Mouse (Mus musculus) stomach, postnatal 0 days (tissue): Measurements from ENCODE around the gene Tatdn2. TPM values are rescaled to one million over a fixed set of nuclear protein-coding genes. Genes with fewer than 3 reads are reported as not detected.

ENCODE experiments used
- ATAC-seq: fragments of 200-750 bp; cut with Nextera tagmentation; 2 replicates; pipeline ENCODE4 v1.8.0; 2017; ENCODE audit not compliant: low FRiP score, low TSS enrichment
- DNase-seq: peaks from one replicate; pipeline ENCODE4 v3.0.0-alpha.2; 2016; ENCODE audit warnings: low spot score
- H3K27ac ChIP-seq: fragments of 300-500 bp; sonication (generic); replicated peaks from 2 replicates; pipeline ENCODE4 v1.5.1; 2014; ENCODE audit warnings: mild to moderate bottlenecking, control low read depth
- H3K27me3 ChIP-seq: fragments of 300-500 bp; sonication (generic); 2 replicates; pipeline ENCODE4 v1.6.1; 2014; ENCODE audit warnings: low read length; ENCODE audit not compliant: control insufficient read depth, insufficient read depth
- H3K36me3 ChIP-seq: fragments of 300-500 bp; sonication (generic); 2 replicates; pipeline ENCODE4 v1.6.1; 2014; ENCODE audit warnings: low read length, mixed read lengths; ENCODE audit not compliant: control insufficient read depth, insufficient read depth
- H3K4me1 ChIP-seq: fragments of 300-500 bp; sonication (generic); replicated peaks from 2 replicates; pipeline ENCODE4 v1.6.1; 2014; ENCODE audit warnings: antibody characterized with exemption; ENCODE audit not compliant: control insufficient read depth, insufficient read depth
- H3K4me2 ChIP-seq: fragments of 300-500 bp; sonication (generic); replicated peaks from 2 replicates; pipeline ENCODE4 v1.6.1; 2014; ENCODE audit warnings: low read depth, mild to moderate bottlenecking, control low read depth, moderate library complexity
- H3K4me3 ChIP-seq: fragments of 300-500 bp; sonication (generic); 2 replicates; pipeline ENCODE4 v1.5.1; 2014; ENCODE audit warnings: low read depth, low read length, control low read depth
- H3K9ac ChIP-seq: fragments of 300-500 bp; sonication (generic); 2 replicates; pipeline ENCODE4 v1.6.1; 2014; ENCODE audit warnings: mild to moderate bottlenecking, low read length, control low read depth, mixed read lengths
- H3K9me3 ChIP-seq: fragments of 300-500 bp; sonication (generic); 2 replicates; pipeline ENCODE4 v1.6.1; 2016; ENCODE audit warnings: low read length; ENCODE audit not compliant: control insufficient read depth
- CTCF ChIP-seq: IDR thresholded peaks from 2 replicates; pipeline ENCODE4 v1.5.1; 2016; ENCODE audit warnings: antibody characterized with exemption, low read depth, mild to moderate bottlenecking, moderate library complexity
- EP300 ChIP-seq: optimal IDR thresholded peaks from 2 replicates; pipeline ENCODE3; 2016; ENCODE audit warnings: antibody characterized with exemption
- WGBS: fragments of 180-500 bp; shearing (Covaris S2); extraction: QIAGEN DNeasy Blood & Tissue Kit; methylation state at CpG from one replicate; pipeline ENCODE4 v1.1.7; 2014; 5-methylcytosine and 5-hydroxymethylcytosine counted together
- polyA plus RNA-seq: library from polyadenylated mRNA; unstranded; fragments of >200 nt; fragmentation: Nextera tagmentation; extraction: Ambion mirVana; gene quantifications from 2 replicates; pipeline ENCODE4 v1.2.1, GENCODE M21; 2015

Tatdn2 gene
- polyA plus RNA-seq, 1 experiment from 2014 or later = 0.73 TPM

DNA sequence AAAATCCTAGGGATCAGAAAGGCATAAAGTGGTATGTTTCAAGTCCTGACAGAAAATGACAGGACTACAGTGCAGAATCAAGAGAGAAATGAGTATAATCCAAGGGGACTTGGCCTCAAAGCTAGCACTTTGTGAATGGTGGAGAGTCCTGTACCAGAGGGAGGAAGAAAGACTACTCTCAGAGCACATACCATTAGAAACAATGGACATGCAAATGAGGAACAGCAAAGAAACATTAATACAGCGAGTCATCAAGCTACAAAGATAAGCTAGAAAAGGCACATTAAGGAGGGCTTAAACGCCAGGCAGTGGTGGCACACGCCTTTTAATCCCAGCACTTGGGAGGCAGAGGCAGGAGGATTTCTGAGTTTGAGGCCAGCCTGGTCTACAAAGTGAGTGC lies 34.4 kb downstream of the Tatdn2 start:
- Histone ChIP-seq H3K4me1 (no peaks in the 10 kb centered on the region), H3K9ac (no peak overlapping the region), H3K36me3 (peaks cover 35% of the 10 kb centered on the region), H3K4me2 (no peak overlapping the region), H3K9me3 (no peaks in the 10 kb centered on the region), H3K27me3 (no peaks in the 10 kb centered on the region), H3K27ac (no peak overlapping the region), H3K4me3 (no peak overlapping the region)
- ATAC-seq (no peak), DNase-seq (no peak)
- 95% methylated on average over 3 of the region's 3 CpGs for WGBS
- TF ChIP-seq CTCF (no peak), EP300 (no peak)

DNA sequence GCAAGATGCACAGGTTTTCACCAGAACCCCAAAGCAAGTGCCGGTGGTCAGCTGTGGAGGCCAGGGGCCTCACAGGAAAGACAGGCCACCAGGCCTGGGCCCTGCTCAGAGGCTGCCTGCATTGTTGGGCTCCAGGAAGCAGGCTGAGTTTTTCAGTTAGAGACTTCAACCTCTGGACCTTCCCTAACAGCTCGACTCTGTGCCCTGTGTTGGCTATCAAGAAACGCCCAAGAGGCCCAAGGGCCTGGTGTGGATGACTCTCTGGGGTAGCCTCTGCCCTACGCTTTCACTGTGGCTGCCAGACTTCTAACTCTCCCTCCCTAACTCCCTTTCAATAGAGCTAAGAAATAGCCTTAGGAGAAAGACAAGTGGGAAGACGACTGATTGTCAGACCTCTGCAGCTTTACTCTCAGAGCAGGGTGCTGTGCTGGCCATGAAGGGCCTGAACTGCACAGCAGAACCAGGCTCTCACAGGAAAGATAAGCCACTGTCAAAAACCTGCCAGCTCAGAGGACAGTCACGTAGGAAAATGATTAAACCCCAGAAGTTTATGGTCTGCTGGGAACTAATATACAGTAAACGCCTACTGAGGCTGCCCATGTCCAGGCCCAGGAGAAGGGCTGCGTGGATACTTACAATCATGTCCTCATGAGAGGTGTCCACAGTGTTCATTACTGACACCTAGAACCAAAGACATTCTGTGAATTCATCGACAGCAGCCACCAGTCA lies 40.6 kb downstream of the Tatdn2 start:
- H3K27ac ChIP-seq = no peak overlapping the region
- no peak overlapping the region for H3K4me2 ChIP-seq
- ATAC-seq (peak; percentile 39; the same call in 1 of the 2 replicates), DNase-seq (no peak)
- TF ChIP-seq CTCF (no peak), EP300 (no peak)
- peaks cover 4% of the 10 kb centered on the region; the same call in 1 of the 2 replicates for H3K4me1 ChIP-seq
- no peaks in the 10 kb centered on the region for H3K9me3 ChIP-seq
- H3K9ac ChIP-seq = no peak overlapping the region
- H3K27me3 ChIP-seq = no peaks in the 10 kb centered on the region
- WGBS = 90% methylated on average over 9 of the region's 9 CpGs
- H3K36me3 ChIP-seq = 0 out of 2 replicates have a peak, but pooled peaks cover 9% of the 10 kb centered on the region
- no peak overlapping the region for H3K4me3 ChIP-seq

DNA sequence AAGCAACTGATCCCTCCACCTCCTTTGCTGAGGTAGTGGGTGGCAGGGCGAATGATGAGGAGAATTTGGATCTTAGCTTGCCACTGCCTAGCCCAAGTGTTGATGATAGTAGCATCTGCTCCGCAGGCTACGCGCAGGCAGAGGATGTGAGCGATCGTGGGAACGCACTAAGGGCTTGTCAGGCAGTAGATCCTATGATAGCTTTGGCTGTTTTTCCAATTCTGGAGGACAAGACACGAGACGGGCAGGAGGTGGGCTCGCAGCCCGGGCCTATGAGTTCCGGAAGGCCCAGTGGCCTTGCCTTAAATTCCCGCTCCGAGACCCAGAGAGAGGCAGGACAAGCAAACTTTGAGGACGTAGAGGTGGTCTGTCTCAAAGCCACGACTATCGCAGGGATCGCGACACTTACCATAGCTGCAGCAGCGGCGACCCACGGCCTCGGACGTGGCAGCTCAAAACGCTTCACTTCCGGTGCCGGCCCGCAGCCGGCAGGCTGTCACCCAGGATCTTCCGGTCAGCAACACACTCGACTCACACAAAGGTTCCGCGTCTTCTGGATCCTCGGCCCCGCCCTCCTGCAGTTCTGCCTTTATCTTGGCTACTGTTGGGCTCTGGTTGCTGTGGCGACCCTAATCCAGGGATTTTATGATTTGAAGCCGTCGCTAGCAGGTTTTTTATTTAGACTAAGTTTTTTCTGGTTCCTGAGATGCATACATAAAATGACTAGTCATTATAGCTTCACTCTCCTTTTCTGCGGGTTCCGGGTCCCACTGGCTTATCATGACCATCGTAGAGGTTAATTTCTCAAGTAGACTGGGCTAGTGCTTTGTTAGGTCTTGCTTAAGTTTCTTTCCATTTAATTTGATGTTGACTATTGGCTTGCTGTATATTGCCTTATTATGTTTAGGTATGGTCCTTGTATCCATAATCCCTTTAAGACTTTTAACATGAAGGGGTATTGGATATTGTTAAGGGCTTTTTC lies 43.7 kb downstream of the Tatdn2 start, which contains the start of gene Sec13:
Gene Sec13 (minus strand): TSS at position 508 of the 982 bp plus-strand sequence.
- Histone ChIP-seq H3K9ac (peak within 1 kb of the TSS; percentile 95), H3K36me3 (0 out of 2 replicates have a peak, but pooled peaks cover 5% of the 10 kb centered on the region), H3K4me3 (peak within 1 kb of the TSS; percentile 97), H3K4me1 (peaks cover 4% of the 10 kb centered on the region; the same call in 1 of the 2 replicates), H3K9me3 (no peaks in the 10 kb centered on the region), H3K27ac (peak within 1 kb of the TSS; percentile 82), H3K4me2 (peak within 1 kb of the TSS; percentile 82), H3K27me3 (no peaks in the 10 kb centered on the region)
- 6% methylated on average over 41 of the region's 41 CpGs for WGBS
- DNase-seq (peak; percentile 86), ATAC-seq (peak; percentile 89)
- TF ChIP-seq EP300 (no peak), CTCF (no peak)

DNA sequence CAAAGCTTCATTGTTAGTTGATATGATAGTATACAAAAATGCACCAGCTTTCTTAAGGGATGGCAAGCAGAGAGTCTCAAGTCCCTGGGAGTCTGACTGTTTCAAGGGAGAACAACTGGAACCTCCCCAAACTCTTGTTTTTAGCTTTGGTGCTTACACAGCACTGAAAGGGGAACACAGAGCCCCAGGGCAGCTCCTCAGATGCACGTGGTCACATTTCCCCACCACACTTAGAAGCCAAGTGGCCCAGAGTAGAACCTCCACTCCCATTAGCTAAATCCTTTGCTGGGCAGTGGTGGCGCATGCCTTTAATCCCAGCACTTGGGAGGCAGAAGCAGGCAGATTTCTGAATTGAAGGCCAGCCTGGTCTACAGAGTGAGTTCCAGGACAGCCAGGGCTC lies 44.6 kb downstream of the Tatdn2 start:
- Histone ChIP-seq H3K4me3 (no peak overlapping the region), H3K9me3 (no peaks in the 10 kb centered on the region), H3K27me3 (no peaks in the 10 kb centered on the region), H3K36me3 (no peaks in the 10 kb centered on the region), H3K4me1 (peaks cover 4% of the 10 kb centered on the region; the same call in 1 of the 2 replicates), H3K9ac (no peak overlapping the region), H3K4me2 (no peak overlapping the region), H3K27ac (no peak overlapping the region)
- no peak for DNase-seq
- 59% methylated on average over 2 of the region's 2 CpGs for WGBS
- no peak for ATAC-seq
- no peak for TF ChIP-seq EP300
- no peak for TF ChIP-seq CTCF

DNA sequence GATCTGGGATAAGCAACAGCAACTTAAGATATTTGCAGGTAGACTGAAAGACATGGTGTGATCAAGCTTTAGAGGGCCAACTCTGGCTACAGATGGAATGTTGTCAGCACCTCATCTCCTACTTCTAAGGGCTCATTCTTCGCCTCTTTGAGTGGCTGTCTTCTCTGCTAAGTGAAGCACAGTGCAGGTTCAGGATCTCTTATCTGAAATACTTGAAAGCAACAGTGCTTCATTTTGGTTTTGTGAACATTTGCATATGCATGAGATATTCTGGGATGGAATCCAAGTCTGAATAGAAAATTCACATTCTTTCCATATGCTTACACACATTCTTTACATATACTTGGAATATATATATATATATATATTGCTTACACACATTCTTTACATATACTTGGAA lies 45.5 kb downstream of the Tatdn2 start:
- Histone ChIP-seq H3K9ac (no peak overlapping the region), H3K27ac (no peak overlapping the region), H3K9me3 (no peaks in the 10 kb centered on the region), H3K36me3 (no peaks in the 10 kb centered on the region), H3K27me3 (no peaks in the 10 kb centered on the region), H3K4me2 (no peak overlapping the region), H3K4me3 (no peak overlapping the region), H3K4me1 (peaks cover 4% of the 10 kb centered on the region; the same call in 1 of the 2 replicates)
- TF ChIP-seq EP300 = no peak
- TF ChIP-seq CTCF = no peak
- no peak for DNase-seq
- ATAC-seq = no peak
- WGBS = 89% methylated on average over 1 of the region's 1 CpGs
